Mouse (Mus musculus) G1E (cell line): ENCODE results near the gene Mamstr. TPM values are rescaled to one million over a fixed set of nuclear protein-coding genes. Genes with fewer than 3 reads are reported as not detected.

Experiments
- ATAC-seq: 2 replicates; pipeline ENCODE4 v1.8.0; 2016; ENCODE audit warnings: mild to moderate bottlenecking; ENCODE audit not compliant: insufficient number of reproducible peaks, poor library complexity, low FRiP score, severe bottlenecking; ENCODE audit errors: extremely low read depth
- DNase-seq: peaks from one replicate; pipeline ENCODE4 v3.0.0; 2012; ENCODE audit warnings: low spot score
- H3K27me3 ChIP-seq: 2 replicates; pipeline ENCODE4 v1.6.1; 2012; ENCODE audit warnings: mild to moderate bottlenecking, low read length, inconsistent platforms; ENCODE audit not compliant: insufficient read depth
- H3K36me3 ChIP-seq: replicated peaks from 2 replicates; pipeline ENCODE3; 2012; ENCODE audit warnings: mild to moderate bottlenecking, inconsistent platforms
- H3K4me1 ChIP-seq: 2 replicates; pipeline ENCODE4 v1.6.1; 2012; ENCODE audit warnings: low read depth, low read length, inconsistent platforms, mixed read lengths; ENCODE audit not compliant: insufficient read depth
- H3K4me3 ChIP-seq: 2 replicates; pipeline ENCODE4 v1.5.1; 2012; ENCODE audit warnings: low read depth, mild to moderate bottlenecking, inconsistent platforms, low read length, moderate library complexity, mixed read lengths
- H3K9me3 ChIP-seq: replicated peaks from 2 replicates; pipeline ENCODE4 v1.6.1; 2012; ENCODE audit warnings: inconsistent platforms
- CTCF ChIP-seq: IDR thresholded peaks from 2 replicates; pipeline ENCODE4 v1.5.1; 2012; ENCODE audit warnings: low read depth, low read length, inconsistent platforms, mixed read lengths
- GATA1 ChIP-seq: IDR thresholded peaks from 2 replicates; pipeline ENCODE4 v1.6.1; 2012; ENCODE audit warnings: borderline replicate concordance, low read length, inconsistent platforms, mixed read lengths
- GATA2 ChIP-seq: IDR thresholded peaks from 2 replicates; pipeline ENCODE4 v1.6.1; 2012; ENCODE audit warnings: low read depth, low read length, inconsistent platforms, borderline replicate concordance
- POLR2AphosphoS5 ChIP-seq: IDR thresholded peaks from 2 replicates; pipeline ENCODE4 v1.6.1; 2012; ENCODE audit warnings: low read depth, low read length, inconsistent platforms; ENCODE audit not compliant: insufficient replicate concordance
- TAL1 ChIP-seq: conservative IDR thresholded peaks from 2 replicates; pipeline ENCODE4 v1.6.1; 2012; ENCODE audit warnings: low read depth, low read length, inconsistent platforms, mixed read lengths
- polyA plus RNA-seq: library from polyadenylated mRNA; stranded (reverse); fragments of >175 nt; gene quantifications from 2 replicates; pipeline ENCODE4 v1.2.3, GENCODE M21; 2012
- total RNA-seq, 2 experiments: library from RNA; stranded (forward) in 1 of 2; stranded (reverse) in 1 of 2; fragments of 200-1000 nt in 1 of 2; fragments of >200 nt in 1 of 2; fragmentation: Nextera tagmentation in 1 of 2; gene quantifications; 2 replicates each; pipeline ENCODE4 v1.2.3; 2014 to 2017

The Mamstr gene
- total and polyA plus RNA-seq, 3 experiments: not detected

DNA sequence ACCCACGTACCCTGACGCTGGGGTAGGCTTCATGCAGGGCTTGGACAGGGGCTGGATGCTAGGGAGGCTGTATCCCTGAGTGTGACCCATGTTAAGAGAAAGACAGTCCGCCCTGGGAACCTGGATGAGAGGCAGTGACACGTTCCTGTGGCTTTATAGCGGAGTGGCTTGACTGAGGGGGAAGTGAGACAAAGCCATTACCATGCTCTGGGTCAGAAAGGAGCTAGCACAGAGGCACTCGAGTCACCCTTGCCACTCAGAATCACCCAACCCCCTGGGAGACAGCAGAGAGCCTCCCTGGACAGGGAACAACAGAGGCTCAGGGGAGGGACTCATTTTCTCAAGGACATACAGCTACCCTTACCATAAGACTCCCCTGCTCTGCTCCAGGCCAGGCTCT is 49.3 kb downstream of the Mamstr start:
- DNase-seq: no peak
- Histone ChIP-seq H3K9me3 (0 out of 2 replicates have a peak, but pooled peaks cover 4% of the 10 kb centered on the region), H3K4me1 (peaks cover 8% of the 10 kb centered on the region), H3K36me3 (no peaks in the 10 kb centered on the region), H3K4me3 (no peak overlapping the region), H3K27me3 (peaks cover 78% of the 10 kb centered on the region)
- ATAC-seq: no peak
- TF ChIP-seq TAL1: no peak
- TF ChIP-seq CTCF: no peak
- TF ChIP-seq POLR2AphosphoS5: no peak
- no peak for TF ChIP-seq GATA1
- no peak for TF ChIP-seq GATA2

DNA sequence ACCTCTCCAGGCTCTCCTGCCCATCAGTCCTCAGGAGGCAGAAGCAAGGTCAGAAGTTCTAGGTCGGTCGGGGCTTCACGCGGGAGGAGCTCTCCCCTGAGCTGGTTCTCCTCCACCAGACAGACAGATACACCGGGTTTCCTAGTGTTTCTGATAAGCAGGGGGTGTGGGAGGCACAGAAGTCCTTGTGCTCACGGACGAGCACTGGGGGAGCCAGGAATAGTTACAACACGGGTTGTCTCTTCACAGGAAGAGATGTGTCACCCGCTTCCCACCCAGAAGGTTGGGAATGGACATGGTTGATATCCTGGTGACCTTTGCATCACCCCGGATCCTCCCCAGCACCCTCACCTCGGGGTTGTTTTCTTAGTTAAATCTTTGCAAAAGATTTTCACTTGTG is 50.0 kb downstream of the Mamstr start:
- Histone ChIP-seq H3K36me3 (no peaks in the 10 kb centered on the region), H3K27me3 (peaks cover 71% of the 10 kb centered on the region), H3K4me3 (no peak overlapping the region), H3K4me1 (peaks cover 8% of the 10 kb centered on the region), H3K9me3 (0 out of 2 replicates have a peak, but pooled peaks cover 4% of the 10 kb centered on the region)
- no peak for DNase-seq
- TF ChIP-seq TAL1 (no peak), GATA2 (no peak), POLR2AphosphoS5 (no peak), CTCF (no peak), GATA1 (no peak)
- no peak for ATAC-seq

DNA sequence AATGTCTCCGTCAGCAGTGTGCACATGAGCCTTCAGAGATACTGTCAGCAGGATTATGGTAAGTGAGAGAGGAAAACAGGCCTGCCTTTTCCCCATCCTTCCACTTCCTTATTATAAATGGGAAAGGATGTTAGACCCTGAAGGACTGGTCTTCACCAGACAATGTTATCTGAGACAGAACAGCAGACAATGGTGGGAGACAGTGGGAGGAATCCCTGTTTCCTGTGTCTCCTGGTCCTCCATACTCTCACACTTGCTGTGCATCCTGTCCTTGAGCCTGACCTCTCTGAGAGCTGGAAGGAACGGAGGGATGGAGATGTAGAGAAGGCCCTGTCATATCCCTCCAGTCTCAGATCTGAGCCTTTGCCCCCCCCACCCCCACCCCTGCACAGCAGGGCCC is 52.6 kb downstream of the Mamstr start:
- peaks cover 8% of the 10 kb centered on the region for H3K4me1 ChIP-seq
- TF ChIP-seq CTCF (no peak), GATA2 (no peak), GATA1 (no peak), TAL1 (no peak), POLR2AphosphoS5 (no peak)

DNA sequence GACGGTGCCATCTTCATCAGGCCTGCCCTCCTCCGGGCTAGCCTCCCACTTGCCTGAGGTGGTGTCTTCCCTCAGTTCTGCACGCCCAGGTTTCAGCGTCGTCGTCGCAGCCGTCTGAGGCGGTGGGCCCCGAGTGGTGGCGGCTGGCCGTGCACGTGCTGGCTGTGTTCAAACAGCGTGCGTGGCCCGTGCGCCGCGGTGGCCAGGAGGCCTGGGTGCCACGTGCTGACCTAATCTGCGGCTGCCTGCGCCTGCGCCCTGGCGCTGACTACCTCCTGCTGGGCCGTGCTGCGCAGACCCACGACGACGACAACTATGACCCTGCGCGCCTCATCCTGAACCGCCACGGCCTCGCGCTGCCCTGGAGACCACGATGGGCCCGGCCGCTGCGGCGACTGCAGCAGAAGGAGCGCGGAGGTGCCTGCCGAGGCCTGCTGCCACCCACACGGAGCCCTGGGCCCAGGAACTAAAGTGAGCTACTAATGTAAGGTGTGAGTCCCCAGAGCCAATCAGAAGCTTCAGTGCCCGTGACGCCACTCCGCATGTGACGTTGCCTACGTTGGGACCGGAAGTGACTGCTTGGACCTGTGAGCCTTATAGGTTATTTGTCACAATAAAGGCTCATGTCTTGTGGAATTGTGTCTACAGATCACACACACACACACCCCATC is 54.3 kb downstream of the Mamstr start, which contains the start of gene Sec1:
TSS of gene Sec1 (minus strand) at position 482 of the 671 bp plus-strand sequence.
- ATAC-seq (no peak), DNase-seq (no peak)
- H3K36me3 ChIP-seq: no peaks in the 10 kb centered on the region
- 0 out of 2 replicates have a peak, but pooled peaks cover 4% of the 10 kb centered on the region for H3K9me3 ChIP-seq
- TF ChIP-seq CTCF (no peak), GATA2 (no peak), TAL1 (no peak), GATA1 (no peak), POLR2AphosphoS5 (no peak)
- peaks cover 12% of the 10 kb centered on the region for H3K4me1 ChIP-seq
- no peak within 1 kb of the TSS for H3K4me3 ChIP-seq
- H3K27me3 ChIP-seq: peaks cover 49% of the 10 kb centered on the region

More for the DNA sequence above, 52.6 kb downstream of the Mamstr start:
- DNase-seq: no peak
- Histone ChIP-seq H3K9me3 (0 out of 2 replicates have a peak, but pooled peaks cover 4% of the 10 kb centered on the region), H3K36me3 (no peaks in the 10 kb centered on the region), H3K27me3 (peaks cover 47% of the 10 kb centered on the region), H3K4me3 (no peak overlapping the region)
- no peak for ATAC-seq

DNA sequence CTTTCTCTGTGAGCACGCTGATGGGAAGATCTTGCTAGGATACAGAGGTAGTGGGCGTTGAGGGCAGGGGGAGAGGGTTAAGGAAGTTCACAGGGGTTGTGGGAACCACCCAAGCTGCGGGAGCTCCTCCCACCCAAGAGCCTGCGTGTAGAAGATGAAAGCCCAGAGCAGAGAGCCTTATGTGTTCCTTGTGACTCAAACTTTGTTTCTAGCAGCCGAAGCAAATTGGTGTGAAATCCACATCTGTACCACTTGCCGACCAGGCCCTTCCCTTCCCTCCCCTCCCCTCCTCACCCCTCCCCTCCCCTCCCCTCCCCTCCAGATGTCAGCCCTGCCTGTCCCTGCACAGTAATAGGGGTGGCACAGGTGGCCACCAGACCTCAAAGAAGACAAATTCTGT is 55.3 kb downstream of the Mamstr start:
- DNase-seq (no peak), ATAC-seq (no peak)
- H3K4me1 ChIP-seq: peaks cover 21% of the 10 kb centered on the region
- H3K9me3 ChIP-seq: 0 out of 2 replicates have a peak, but pooled peaks cover 4% of the 10 kb centered on the region
- H3K4me3 ChIP-seq: no peak overlapping the region
- H3K27me3 ChIP-seq: peaks cover 49% of the 10 kb centered on the region
- H3K36me3 ChIP-seq: no peaks in the 10 kb centered on the region
- TF ChIP-seq GATA2: no peak
- no peak for TF ChIP-seq CTCF
- TF ChIP-seq TAL1: no peak
- TF ChIP-seq POLR2AphosphoS5: no peak
- no peak for TF ChIP-seq GATA1

Other genes starting within 250 kb of the Mamstr start
Only the 20 nearest of the 36 such genes appear.
- gene Nucb1, start 129.6 kb upstream of the Mamstr start, total RNA-seq (2014; fragmentation: Nextera tagmentation): 91.8 and 127 TPM in 2 replicates
- gene Nucb1, start 129.6 kb upstream of the Mamstr start, total RNA-seq (2017): 378 and 409 TPM in 2 replicates
- gene Nucb1, start 129.6 kb upstream of the Mamstr start, polyA plus RNA-seq: 403 and 408 TPM in 2 replicates
- 57.6 and 75.0 TPM in 2 replicates for gene Ppp1r15a, start 113.7 kb upstream of the Mamstr start, total RNA-seq (2014; fragmentation: Nextera tagmentation)
- 67.9 and 80.2 TPM in 2 replicates for gene Ppp1r15a, start 113.7 kb upstream of the Mamstr start, total RNA-seq (2017)
- gene Ppp1r15a, start 113.7 kb upstream of the Mamstr start, polyA plus RNA-seq: 56.8 and 62.3 TPM in 2 replicates
- gene Plekha4, start 113.6 kb upstream of the Mamstr start, total RNA-seq (2014; fragmentation: Nextera tagmentation): 1.5 and 1.7 TPM in 2 replicates
- gene Plekha4, start 113.6 kb upstream of the Mamstr start, total RNA-seq (2017): 0.70 and 2.8 TPM in 2 replicates
- gene Plekha4, start 113.6 kb upstream of the Mamstr start, polyA plus RNA-seq: 1.2 and 1.3 TPM in 2 replicates
- gene Hsd17b14, start 85.1 kb upstream of the Mamstr start, total RNA-seq (2014; fragmentation: Nextera tagmentation): 34.9 and 44.8 TPM in 2 replicates
- 8.2 and 14.5 TPM in 2 replicates for gene Hsd17b14, start 85.1 kb upstream of the Mamstr start, total RNA-seq (2017)
- 5.1 and 6.0 TPM in 2 replicates for gene Hsd17b14, start 85.1 kb upstream of the Mamstr start, polyA plus RNA-seq
- gene Bcat2, start 69.8 kb upstream of the Mamstr start, total RNA-seq (2014; fragmentation: Nextera tagmentation): 149 and 178 TPM in 2 replicates
- 45.9 and 47.0 TPM in 2 replicates for gene Bcat2, start 69.8 kb upstream of the Mamstr start, total RNA-seq (2017)
- gene Bcat2, start 69.8 kb upstream of the Mamstr start, polyA plus RNA-seq: 73.1 and 114 TPM in 2 replicates
- not detected in 2 replicates for gene Fgf21, start 24.5 kb upstream of the Mamstr start, total RNA-seq (2014; fragmentation: Nextera tagmentation)
- 0.16 TPM in 1 of 2 replicates, not detected in the other for gene Fgf21, start 24.5 kb upstream of the Mamstr start, total RNA-seq (2017)
- gene Fgf21, start 24.5 kb upstream of the Mamstr start, polyA plus RNA-seq: not detected in 2 replicates
- gene Fut1, start 22.7 kb upstream of the Mamstr start, total RNA-seq (2014; fragmentation: Nextera tagmentation): not detected in 2 replicates
- gene Fut1, start 22.7 kb upstream of the Mamstr start, total RNA-seq (2017): 0.16 TPM in 1 of 2 replicates, not detected in the other
- not detected in 2 replicates for gene Fut1, start 22.7 kb upstream of the Mamstr start, polyA plus RNA-seq
- 0.68 TPM in 1 of 2 replicates, not detected in the other for gene Izumo1, start 18.2 kb upstream of the Mamstr start, total RNA-seq (2014; fragmentation: Nextera tagmentation)
- gene Izumo1, start 18.2 kb upstream of the Mamstr start, total RNA-seq (2017): 0.05 TPM in 1 of 2 replicates, not detected in the other
- 0.10 and 0.12 TPM in 2 replicates for gene Izumo1, start 18.2 kb upstream of the Mamstr start, polyA plus RNA-seq
- 0.60 and 0.83 TPM in 2 replicates for gene Rasip1, start 12.5 kb upstream of the Mamstr start, total RNA-seq (2014; fragmentation: Nextera tagmentation)
- 0.06 and 0.11 TPM in 2 replicates for gene Rasip1, start 12.5 kb upstream of the Mamstr start, total RNA-seq (2017)
- gene Rasip1, start 12.5 kb upstream of the Mamstr start, polyA plus RNA-seq: 0.90 and 0.95 TPM in 2 replicates
- not detected in 2 replicates for gene Fut2, start 26.4 kb downstream of the Mamstr start, total RNA-seq (2014; fragmentation: Nextera tagmentation)
- gene Fut2, start 26.4 kb downstream of the Mamstr start, total RNA-seq (2017): 0.38 TPM in 1 of 2 replicates, not detected in the other
- not detected in 2 replicates for gene Fut2, start 26.4 kb downstream of the Mamstr start, polyA plus RNA-seq
- not detected in 2 replicates for gene Ntn5, start 44.0 kb downstream of the Mamstr start, total RNA-seq (2014; fragmentation: Nextera tagmentation)
- gene Ntn5, start 44.0 kb downstream of the Mamstr start, total RNA-seq (2017): not detected in 2 replicates
- 0.21 and 0.29 TPM in 2 replicates for gene Ntn5, start 44.0 kb downstream of the Mamstr start, polyA plus RNA-seq
- gene Sec1, start 54.4 kb downstream of the Mamstr start, total RNA-seq (2014; fragmentation: Nextera tagmentation): not detected in 2 replicates
- gene Sec1, start 54.4 kb downstream of the Mamstr start, total RNA-seq (2017): not detected in 2 replicates
- 0.02 TPM in 1 of 2 replicates, not detected in the other for gene Sec1, start 54.4 kb downstream of the Mamstr start, polyA plus RNA-seq
- gene Car11, start 59.9 kb downstream of the Mamstr start, total RNA-seq (2014; fragmentation: Nextera tagmentation): 0.92 and 3.5 TPM in 2 replicates
- 0.16 and 0.58 TPM in 2 replicates for gene Car11, start 59.9 kb downstream of the Mamstr start, total RNA-seq (2017)
- 0.63 and 0.78 TPM in 2 replicates for gene Car11, start 59.9 kb downstream of the Mamstr start, polyA plus RNA-seq
- 22.8 and 30.2 TPM in 2 replicates for gene Dbp, start 65.1 kb downstream of the Mamstr start, total RNA-seq (2014; fragmentation: Nextera tagmentation)
- 33.7 and 37.8 TPM in 2 replicates for gene Dbp, start 65.1 kb downstream of the Mamstr start, total RNA-seq (2017)
- gene Dbp, start 65.1 kb downstream of the Mamstr start, polyA plus RNA-seq: 18.0 and 23.0 TPM in 2 replicates
- gene Rpl18, start 75.5 kb downstream of the Mamstr start, total RNA-seq (2014; fragmentation: Nextera tagmentation): 3,054 and 3,291 TPM in 2 replicates
- 1,837 and 1,972 TPM in 2 replicates for gene Rpl18, start 75.5 kb downstream of the Mamstr start, total RNA-seq (2017)
- gene Rpl18, start 75.5 kb downstream of the Mamstr start, polyA plus RNA-seq: 14,383 and 17,578 TPM in 2 replicates
- gene Sphk2, start 78.0 kb downstream of the Mamstr start, total RNA-seq (2014; fragmentation: Nextera tagmentation): 16.3 and 21.4 TPM in 2 replicates
- gene Sphk2, start 78.0 kb downstream of the Mamstr start, total RNA-seq (2017): 9.3 and 9.8 TPM in 2 replicates
- gene Sphk2, start 78.0 kb downstream of the Mamstr start, polyA plus RNA-seq: 96.0 and 115 TPM in 2 replicates
- gene Fam83e, start 81.2 kb downstream of the Mamstr start, total RNA-seq (2014; fragmentation: Nextera tagmentation): 0.34 and 0.38 TPM in 2 replicates
- gene Fam83e, start 81.2 kb downstream of the Mamstr start, total RNA-seq (2017): 1.2 and 1.3 TPM in 2 replicates
- 0.49 and 0.77 TPM in 2 replicates for gene Fam83e, start 81.2 kb downstream of the Mamstr start, polyA plus RNA-seq
- not detected in 2 replicates for gene Spaca4, start 85.8 kb downstream of the Mamstr start, total RNA-seq (2014; fragmentation: Nextera tagmentation)
- gene Spaca4, start 85.8 kb downstream of the Mamstr start, total RNA-seq (2017): not detected in 2 replicates
- gene Spaca4, start 85.8 kb downstream of the Mamstr start, polyA plus RNA-seq: not detected in 2 replicates
- 1.1 TPM in 1 of 2 replicates, not detected in the other for gene Lmtk3, start 143.8 kb downstream of the Mamstr start, total RNA-seq (2014; fragmentation: Nextera tagmentation)
- not detected in 2 replicates for gene Lmtk3, start 143.8 kb downstream of the Mamstr start, total RNA-seq (2017)
- 0.03 TPM in 2 replicates for gene Lmtk3, start 143.8 kb downstream of the Mamstr start, polyA plus RNA-seq
- not detected in 2 replicates for gene Sult2b1, start 144.7 kb downstream of the Mamstr start, total RNA-seq (2014; fragmentation: Nextera tagmentation)
- gene Sult2b1, start 144.7 kb downstream of the Mamstr start, total RNA-seq (2017): 0.05 and 0.35 TPM in 2 replicates
- gene Sult2b1, start 144.7 kb downstream of the Mamstr start, polyA plus RNA-seq: not detected in 2 replicates